Mouse (Mus musculus): ENCODE results near the gene Palm2. TPM values are rescaled to one million over a fixed set of nuclear protein-coding genes. Genes with fewer than 3 reads are reported as not detected.

The Palm2 gene
- polyA plus RNA-seq, 1 experiment from 2014 or later, result 0.58 TPM

- Histone ChIP-seq H3K27ac (ENCODE audit: low read depth, low read length) (no peak overlapping the region), H3K9ac (ENCODE audit: low read depth, low read length) (no peak overlapping the region), H3K4me3 (ENCODE audit: low read length) (no peak overlapping the region), H3K36me3 (ENCODE audit: control insufficient read depth, insufficient read depth, low read length) (no peaks in the 10 kb centered on the region), H3K4me1 (ENCODE audit: control insufficient read depth, insufficient read depth, low read length) (no peaks in the 10 kb centered on the region), H3K4me2 (replicated peaks; ENCODE audit: low read depth, low read length) (no peak overlapping the region), H3K27me3 (ENCODE audit: control insufficient read depth, insufficient read depth, low read length) (no peaks in the 10 kb centered on the region), H3K9me3 (ENCODE audit: control insufficient read depth, low read length) (no peaks in the 10 kb centered on the region)
- 63% methylated on average over 2 of the region's 2 CpGs for WGBS
- no peak for ATAC-seq (ENCODE audit: low FRiP score, low TSS enrichment)
Observed at GRCm38 (mm10) chr4:57723659-57724058, 289.6 kb downstream of the Palm2 start.

DNA sequence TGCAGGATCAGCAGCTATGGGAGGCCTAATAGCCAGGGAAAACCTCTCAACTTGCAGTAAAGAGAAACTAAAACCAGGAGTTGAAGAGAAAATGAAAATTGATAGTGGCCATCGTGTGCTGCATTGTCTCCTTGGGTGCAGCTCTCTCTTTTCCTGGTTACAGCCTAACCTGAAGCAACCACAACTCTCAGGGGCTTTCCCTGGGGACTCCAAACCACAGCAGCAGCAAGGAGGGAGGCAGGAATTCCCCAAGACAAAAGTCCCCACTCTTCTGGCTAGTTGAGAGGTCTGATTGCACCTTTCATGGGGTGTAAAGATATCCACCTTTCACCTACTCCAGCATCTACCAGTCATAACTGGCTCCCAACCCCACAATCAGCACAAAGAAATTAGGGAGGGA lies 291.5 kb downstream of the Palm2 start:
- 60% methylated on average over 1 of the region's 1 CpGs for WGBS
- no peak overlapping the region for H3K27ac ChIP-seq (ENCODE audit: low read depth, low read length)
- ATAC-seq (ENCODE audit: low FRiP score, low TSS enrichment), result no peak

DNA sequence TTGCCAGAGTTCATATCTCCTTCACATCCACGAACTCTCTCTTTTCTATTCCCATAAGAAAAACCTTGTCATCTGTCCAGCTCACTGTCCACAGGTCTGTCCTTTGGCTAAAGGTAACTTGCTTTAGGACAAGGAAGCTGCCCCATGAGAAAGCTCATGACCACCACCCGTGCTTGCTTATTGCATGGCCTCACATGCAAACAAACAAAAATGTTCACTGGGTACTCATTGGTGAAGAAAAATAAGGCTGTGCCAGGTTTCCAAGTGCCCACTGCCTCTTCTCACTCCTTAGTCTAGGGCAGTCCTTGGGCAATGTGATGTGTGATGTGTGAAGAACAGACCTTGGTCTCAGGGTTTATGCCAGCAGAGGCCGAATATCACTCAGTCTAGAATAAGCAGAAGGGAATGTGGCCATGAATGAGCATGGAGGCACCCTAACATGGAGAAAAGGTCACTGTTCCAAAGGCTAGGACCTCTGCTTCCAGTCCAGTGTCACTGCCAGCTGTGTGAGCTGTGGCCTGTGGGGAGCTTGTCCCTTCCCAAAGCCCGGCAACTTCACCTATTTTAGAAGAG lies 294.6 kb downstream of the Palm2 start:
- no peak overlapping the region for H3K4me3 ChIP-seq (ENCODE audit: low read length)
- H3K4me1 ChIP-seq (ENCODE audit: control insufficient read depth, insufficient read depth, low read length), result no peaks in the 10 kb centered on the region
- H3K9ac ChIP-seq (ENCODE audit: low read depth, low read length), result no peak overlapping the region
- no peaks in the 10 kb centered on the region for H3K9me3 ChIP-seq (ENCODE audit: control insufficient read depth, low read length)
- H3K27me3 ChIP-seq (ENCODE audit: control insufficient read depth, insufficient read depth, low read length), result no peaks in the 10 kb centered on the region
- H3K27ac ChIP-seq (ENCODE audit: low read depth, low read length), result no peak overlapping the region
- ATAC-seq (ENCODE audit: low FRiP score, low TSS enrichment), result no peak
- 92% methylated on average over 4 of the region's 4 CpGs for WGBS
- H3K4me2 ChIP-seq (replicated peaks; ENCODE audit: low read depth, low read length), result no peak overlapping the region
- no peaks in the 10 kb centered on the region for H3K36me3 ChIP-seq (ENCODE audit: control insufficient read depth, insufficient read depth, low read length)

More for the DNA sequence above, 291.5 kb downstream of the Palm2 start:
- Histone ChIP-seq H3K36me3 (ENCODE audit: control insufficient read depth, insufficient read depth, low read length) (no peaks in the 10 kb centered on the region), H3K9me3 (ENCODE audit: control insufficient read depth, low read length) (no peaks in the 10 kb centered on the region), H3K4me1 (ENCODE audit: control insufficient read depth, insufficient read depth, low read length) (no peaks in the 10 kb centered on the region), H3K9ac (ENCODE audit: low read depth, low read length) (no peak overlapping the region), H3K4me3 (ENCODE audit: low read length) (no peak overlapping the region), H3K4me2 (replicated peaks; ENCODE audit: low read depth, low read length) (no peak overlapping the region), H3K27me3 (ENCODE audit: control insufficient read depth, insufficient read depth, low read length) (no peaks in the 10 kb centered on the region)

DNA sequence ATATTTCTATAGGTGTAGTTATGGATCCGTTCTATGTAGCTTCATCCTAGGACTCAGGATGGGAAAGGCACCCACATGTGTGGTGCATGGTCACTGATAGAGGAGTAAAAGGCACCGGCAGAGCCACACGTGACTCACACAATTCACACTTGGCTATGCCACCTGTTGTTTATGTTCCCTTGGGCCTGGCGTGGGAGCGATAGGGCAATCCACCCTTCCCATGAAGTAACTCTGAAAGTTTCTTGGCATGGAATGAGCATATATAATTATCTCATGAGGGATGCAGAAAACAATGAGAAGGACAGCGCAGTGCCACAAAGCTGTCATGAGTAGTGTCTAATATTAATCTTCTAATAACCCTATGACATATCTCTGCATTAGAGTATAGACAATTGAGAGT lies 296.0 kb downstream of the Palm2 start:
- Histone ChIP-seq H3K27me3 (ENCODE audit: control insufficient read depth, insufficient read depth, low read length) (no peaks in the 10 kb centered on the region), H3K9me3 (ENCODE audit: control insufficient read depth, low read length) (no peaks in the 10 kb centered on the region), H3K9ac (ENCODE audit: low read depth, low read length) (no peak overlapping the region), H3K4me1 (ENCODE audit: control insufficient read depth, insufficient read depth, low read length) (no peaks in the 10 kb centered on the region), H3K4me3 (ENCODE audit: low read length) (no peak overlapping the region), H3K36me3 (ENCODE audit: control insufficient read depth, insufficient read depth, low read length) (no peaks in the 10 kb centered on the region), H3K27ac (ENCODE audit: low read depth, low read length) (no peak overlapping the region), H3K4me2 (replicated peaks; ENCODE audit: low read depth, low read length) (no peak overlapping the region)
- ATAC-seq (ENCODE audit: low FRiP score, low TSS enrichment), result no peak
- WGBS, result 94% methylated on average over 6 of the region's 6 CpGs

- no peak for ATAC-seq (ENCODE audit: low FRiP score, low TSS enrichment)
- H3K27me3 ChIP-seq (ENCODE audit: control insufficient read depth, insufficient read depth, low read length), result no peaks in the 10 kb centered on the region
- H3K9me3 ChIP-seq (ENCODE audit: control insufficient read depth, low read length), result no peaks in the 10 kb centered on the region
- no peak overlapping the region for H3K9ac ChIP-seq (ENCODE audit: low read depth, low read length)
- H3K4me3 ChIP-seq (ENCODE audit: low read length), result no peak overlapping the region
- 80% methylated on average over 11 of the region's 11 CpGs for WGBS
- H3K4me1 ChIP-seq (ENCODE audit: control insufficient read depth, insufficient read depth, low read length), result no peaks in the 10 kb centered on the region
- no peak overlapping the region for H3K4me2 ChIP-seq (replicated peaks; ENCODE audit: low read depth, low read length)
- no peaks in the 10 kb centered on the region for H3K36me3 ChIP-seq (ENCODE audit: control insufficient read depth, insufficient read depth, low read length)
- H3K27ac ChIP-seq (ENCODE audit: low read depth, low read length), result no peak overlapping the region
Observed at GRCm38 (mm10) chr4:57730801-57731598, 297.0 kb downstream of the Palm2 start.

GRCm38 (mm10) chr4:57732351-57732750 lies 298.3 kb downstream of the Palm2 start:
- Histone ChIP-seq H3K27me3 (ENCODE audit: control insufficient read depth, insufficient read depth, low read length) (no peaks in the 10 kb centered on the region), H3K27ac (ENCODE audit: low read depth, low read length) (no peak overlapping the region), H3K4me1 (ENCODE audit: control insufficient read depth, insufficient read depth, low read length) (no peaks in the 10 kb centered on the region), H3K4me3 (ENCODE audit: low read length) (no peak overlapping the region), H3K9me3 (ENCODE audit: control insufficient read depth, low read length) (no peaks in the 10 kb centered on the region), H3K9ac (ENCODE audit: low read depth, low read length) (no peak overlapping the region), H3K36me3 (ENCODE audit: control insufficient read depth, insufficient read depth, low read length) (no peaks in the 10 kb centered on the region), H3K4me2 (replicated peaks; ENCODE audit: low read depth, low read length) (no peak overlapping the region)
- ATAC-seq (ENCODE audit: low FRiP score, low TSS enrichment), result no peak
- 88% methylated on average over 5 of the region's 5 CpGs for WGBS

GRCm38 (mm10) chr4:57733445-57733844 lies 299.4 kb downstream of the Palm2 start:
- Histone ChIP-seq H3K36me3 (ENCODE audit: control insufficient read depth, insufficient read depth, low read length) (no peaks in the 10 kb centered on the region), H3K9me3 (ENCODE audit: control insufficient read depth, low read length) (no peaks in the 10 kb centered on the region), H3K27me3 (ENCODE audit: control insufficient read depth, insufficient read depth, low read length) (no peaks in the 10 kb centered on the region), H3K27ac (ENCODE audit: low read depth, low read length) (no peak overlapping the region), H3K4me2 (replicated peaks; ENCODE audit: low read depth, low read length) (no peak overlapping the region), H3K4me1 (ENCODE audit: control insufficient read depth, insufficient read depth, low read length) (no peaks in the 10 kb centered on the region), H3K4me3 (ENCODE audit: low read length) (no peak overlapping the region), H3K9ac (ENCODE audit: low read depth, low read length) (no peak overlapping the region)
- no peak for ATAC-seq (ENCODE audit: low FRiP score, low TSS enrichment)
- WGBS, result 73% methylated on average over 3 of the region's 3 CpGs

- Histone ChIP-seq H3K27ac (ENCODE audit: low read depth, low read length) (no peak overlapping the region), H3K4me3 (ENCODE audit: low read length) (no peak overlapping the region)
- no peak for ATAC-seq (ENCODE audit: low FRiP score, low TSS enrichment)
Observed at GRCm38 (mm10) chr4:57735426-57735825, 301.4 kb downstream of the Palm2 start.

DNA sequence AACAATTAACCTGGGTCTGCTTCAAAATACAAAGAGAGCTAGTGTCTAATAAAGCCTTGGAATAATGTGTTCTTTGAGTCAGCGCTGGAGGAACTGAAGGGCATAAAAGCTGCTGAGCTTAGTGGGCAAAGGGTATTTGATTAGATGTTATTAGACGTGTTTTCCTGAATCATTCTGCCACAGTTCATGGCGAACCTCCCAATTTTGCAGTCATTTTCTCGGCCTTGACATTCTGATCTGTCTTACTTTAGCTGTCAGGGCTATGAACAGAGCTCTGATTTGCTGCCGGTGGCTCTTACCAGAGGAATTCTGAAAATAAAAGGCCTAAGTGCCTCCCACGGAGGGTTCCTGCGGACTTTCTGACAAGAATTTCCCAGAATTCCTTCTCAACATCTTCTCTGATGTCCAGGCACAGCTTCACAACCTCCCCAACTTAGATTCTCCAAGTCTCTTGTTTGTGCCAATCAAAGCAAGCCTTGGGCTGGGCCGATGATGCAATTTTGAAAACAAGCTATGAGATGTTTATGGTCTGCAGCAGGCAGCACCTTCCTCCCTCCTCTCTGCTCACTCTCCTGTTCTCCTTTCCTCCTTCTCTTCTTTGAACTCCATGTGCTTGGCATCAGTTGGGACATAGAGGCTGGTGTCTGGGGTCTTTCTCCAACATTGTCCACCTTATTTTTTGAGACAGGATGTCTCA lies 305.0 kb downstream of the Palm2 start:
- Histone ChIP-seq H3K36me3 (ENCODE audit: control insufficient read depth, insufficient read depth, low read length) (no peaks in the 10 kb centered on the region), H3K4me2 (replicated peaks; ENCODE audit: low read depth, low read length) (no peak overlapping the region), H3K27me3 (ENCODE audit: control insufficient read depth, insufficient read depth, low read length) (no peaks in the 10 kb centered on the region), H3K9me3 (ENCODE audit: control insufficient read depth, low read length) (no peaks in the 10 kb centered on the region), H3K9ac (ENCODE audit: low read depth, low read length) (no peak overlapping the region), H3K4me1 (ENCODE audit: control insufficient read depth, insufficient read depth, low read length) (0 out of 2 replicates have a peak, but pooled peaks cover 3% of the 10 kb centered on the region), H3K4me3 (ENCODE audit: low read length) (no peak overlapping the region), H3K27ac (ENCODE audit: low read depth, low read length) (no peak overlapping the region)
- ATAC-seq (ENCODE audit: low FRiP score, low TSS enrichment), result no peak
- WGBS, result 43% methylated on average over 8 of the region's 8 CpGs

More at GRCm38 (mm10) chr4:57735426-57735825, 301.4 kb downstream of the Palm2 start:
- H3K4me1 ChIP-seq (ENCODE audit: control insufficient read depth, insufficient read depth, low read length), result no peaks in the 10 kb centered on the region
- H3K9ac ChIP-seq (ENCODE audit: low read depth, low read length), result no peak overlapping the region
- no peaks in the 10 kb centered on the region for H3K27me3 ChIP-seq (ENCODE audit: control insufficient read depth, insufficient read depth, low read length)
- no peaks in the 10 kb centered on the region for H3K36me3 ChIP-seq (ENCODE audit: control insufficient read depth, insufficient read depth, low read length)
- WGBS, result 90% methylated on average over 5 of the region's 5 CpGs
- H3K4me2 ChIP-seq (replicated peaks; ENCODE audit: low read depth, low read length), result no peak overlapping the region
- H3K9me3 ChIP-seq (ENCODE audit: control insufficient read depth, low read length), result no peaks in the 10 kb centered on the region

All from kidney, embryonic 14.5 days (tissue).